Mouse (Mus musculus) midbrain, embryonic 12.5 days (tissue): Measurements from ENCODE around the gene Tepsin. TPM values are rescaled to one million over a fixed set of nuclear protein-coding genes. Genes with fewer than 3 reads are reported as not detected.

ENCODE experiments used
- ATAC-seq: fragments of 200-750 bp; cut with Nextera tagmentation; 2 replicates; pipeline ENCODE4 v1.8.0; 2017; ENCODE audit warnings: low read depth, moderate TSS enrichment, moderate library complexity; ENCODE audit not compliant: low FRiP score
- H3K27ac ChIP-seq: fragments of 300-500 bp; sonication (generic); replicated peaks from 2 replicates; pipeline ENCODE4 v1.5.1; 2016; ENCODE audit warnings: mild to moderate bottlenecking
- H3K27me3 ChIP-seq: fragments of 300-500 bp; sonication (generic); 2 replicates; pipeline ENCODE4 v1.6.1; 2016; ENCODE audit warnings: mild to moderate bottlenecking
- H3K36me3 ChIP-seq: fragments of 300-500 bp; sonication (generic); 2 replicates; pipeline ENCODE4 v1.6.1; 2016
- H3K4me1 ChIP-seq: fragments of 300-500 bp; sonication (generic); 2 replicates; pipeline ENCODE4 v1.6.1; 2016
- H3K4me2 ChIP-seq: fragments of 300-500 bp; sonication (generic); replicated peaks from 2 replicates; pipeline ENCODE4 v1.6.1; 2016; ENCODE audit warnings: mild to moderate bottlenecking, moderate library complexity
- H3K4me3 ChIP-seq: fragments of 300-500 bp; sonication (generic); 2 replicates; pipeline ENCODE4 v1.5.1; 2016; ENCODE audit warnings: mild to moderate bottlenecking
- H3K9ac ChIP-seq: fragments of 300-500 bp; sonication (generic); replicated peaks from 2 replicates; pipeline ENCODE4 v1.6.1; 2016; ENCODE audit warnings: mild to moderate bottlenecking, moderate library complexity
- H3K9me3 ChIP-seq: fragments of 300-500 bp; sonication (generic); 2 replicates; pipeline ENCODE4 v1.6.1; 2016; ENCODE audit warnings: mild to moderate bottlenecking
- WGBS: fragments of 180-500 bp; shearing (Covaris S2); methylation state at CpG from one replicate; pipeline ENCODE4 v1.1.7; 2016; 5-methylcytosine and 5-hydroxymethylcytosine counted together
- polyA plus RNA-seq: library from polyadenylated mRNA; unstranded; fragments of >200 nt; fragmentation: Nextera tagmentation; extraction: Ambion mirVana; gene quantifications from 2 replicates; pipeline ENCODE4 v1.2.1, GENCODE M21; 2016

Tepsin gene
- polyA plus RNA-seq, 1 experiment from 2014 or later: 20.8 TPM

GRCm38 (mm10) chr11:120109558-120110210 lies 11.2 kb upstream of the Tepsin start:
- Histone ChIP-seq H3K27ac (0 out of 2 replicates have a peak overlapping the region, but pooled peaks have one; percentile 12), H3K4me2 (no peak overlapping the region), H3K9me3 (no peaks in the 10 kb centered on the region), H3K27me3 (no peaks in the 10 kb centered on the region), H3K4me3 (no peak overlapping the region), H3K9ac (no peak overlapping the region), H3K4me1 (0 out of 2 replicates have a peak, but pooled peaks cover 6% of the 10 kb centered on the region), H3K36me3 (peaks cover 65% of the 10 kb centered on the region)
- ATAC-seq: no peak
- 69% methylated on average over 14 of the region's 14 CpGs for WGBS

GRCm38 (mm10) chr11:120107796-120108195 lies 9.3 kb upstream of the Tepsin start:
- Histone ChIP-seq H3K36me3 (peaks cover 64% of the 10 kb centered on the region), H3K27ac (no peak overlapping the region), H3K4me1 (0 out of 2 replicates have a peak, but pooled peaks cover 6% of the 10 kb centered on the region), H3K4me2 (no peak overlapping the region), H3K9me3 (no peaks in the 10 kb centered on the region), H3K4me3 (no peak overlapping the region), H3K27me3 (no peaks in the 10 kb centered on the region), H3K9ac (no peak overlapping the region)
- 91% methylated on average over 9 of the region's 9 CpGs for WGBS
- ATAC-seq: no peak

GRCm38 (mm10) chr11:120107026-120107425 lies 8.5 kb upstream of the Tepsin start:
- Histone ChIP-seq H3K9ac (no peak overlapping the region), H3K36me3 (peaks cover 63% of the 10 kb centered on the region), H3K27ac (no peak overlapping the region), H3K4me3 (no peak overlapping the region), H3K27me3 (no peaks in the 10 kb centered on the region), H3K4me2 (no peak overlapping the region), H3K9me3 (no peaks in the 10 kb centered on the region), H3K4me1 (0 out of 2 replicates have a peak, but pooled peaks cover 6% of the 10 kb centered on the region)
- ATAC-seq: no peak
- WGBS: 75% methylated on average over 2 of the region's 2 CpGs

GRCm38 (mm10) chr11:120103431-120103997 lies 5.0 kb upstream of the Tepsin start:
- Histone ChIP-seq H3K4me1 (peaks cover 17% of the 10 kb centered on the region), H3K27me3 (no peaks in the 10 kb centered on the region), H3K9me3 (no peaks in the 10 kb centered on the region), H3K4me3 (no peak overlapping the region), H3K36me3 (peaks cover 41% of the 10 kb centered on the region), H3K9ac (no peak overlapping the region), H3K4me2 (no peak overlapping the region), H3K27ac (no peak overlapping the region)
- no peak for ATAC-seq
- 92% methylated on average over 3 of the region's 3 CpGs for WGBS

- ATAC-seq: no peak
- H3K36me3 ChIP-seq: peaks cover 34% of the 10 kb centered on the region
- H3K4me3 ChIP-seq: no peak overlapping the region
- H3K27me3 ChIP-seq: no peaks in the 10 kb centered on the region
- H3K4me2 ChIP-seq: 0 out of 2 replicates have a peak overlapping the region, but pooled peaks have one; percentile 7
- H3K4me1 ChIP-seq: peaks cover 27% of the 10 kb centered on the region
- 4% methylated on average over 3 of the region's 3 CpGs for WGBS
- H3K9ac ChIP-seq: no peak overlapping the region; the same call in 1 of the 2 replicates
- peak overlapping the region; percentile 58; the same call in 1 of the 2 replicates for H3K27ac ChIP-seq
- H3K9me3 ChIP-seq: no peaks in the 10 kb centered on the region
Measured at GRCm38 (mm10) chr11:120101036-120101435, 2.5 kb upstream of the Tepsin start.

- no peak overlapping the region for H3K4me2 ChIP-seq
- no peak overlapping the region for H3K4me3 ChIP-seq
- peaks cover 63% of the 10 kb centered on the region for H3K36me3 ChIP-seq
- H3K4me1 ChIP-seq: peaks cover 8% of the 10 kb centered on the region
- H3K9ac ChIP-seq: no peak overlapping the region
- WGBS: 80% methylated on average over 23 of the region's 23 CpGs
- H3K9me3 ChIP-seq: no peaks in the 10 kb centered on the region
- no peaks in the 10 kb centered on the region for H3K27me3 ChIP-seq
- H3K27ac ChIP-seq: no peak overlapping the region
- ATAC-seq: no peak
Measured at GRCm38 (mm10) chr11:120092817-120093591, 5.5 kb downstream of the Tepsin start.

GRCm38 (mm10) chr11:120090661-120091060 lies 7.9 kb downstream of the Tepsin start:
- no peak for ATAC-seq
- H3K27me3 ChIP-seq: no peaks in the 10 kb centered on the region
- H3K27ac ChIP-seq: no peak overlapping the region
- WGBS: 95% methylated on average over 4 of the region's 4 CpGs
- no peaks in the 10 kb centered on the region for H3K9me3 ChIP-seq
- no peak overlapping the region for H3K4me2 ChIP-seq
- peaks cover 9% of the 10 kb centered on the region for H3K4me1 ChIP-seq
- peaks cover 54% of the 10 kb centered on the region for H3K36me3 ChIP-seq
- no peak overlapping the region for H3K4me3 ChIP-seq
- no peak overlapping the region for H3K9ac ChIP-seq

GRCm38 (mm10) chr11:120086702-120087152 lies 11.8 kb downstream of the Tepsin start, which contains the start of gene Cep131:
Cep131 (minus strand) TSS chr11:120086827.
- WGBS: under 1% methylated on average over 28 of the region's 42 CpGs
- Histone ChIP-seq H3K27me3 (no peaks in the 10 kb centered on the region), H3K4me1 (peaks cover 17% of the 10 kb centered on the region), H3K4me3 (peak within 1 kb of the TSS; percentile 70), H3K36me3 (peaks cover 42% of the 10 kb centered on the region), H3K9me3 (no peaks in the 10 kb centered on the region), H3K27ac (peak within 1 kb of the TSS; percentile 82), H3K4me2 (peak within 1 kb of the TSS; percentile 80), H3K9ac (peak within 1 kb of the TSS; percentile 89)
- ATAC-seq: peak; percentile 99

GRCm38 (mm10) chr11:120085891-120086627 lies 12.5 kb downstream of the Tepsin start:
- ATAC-seq: no peak; the same call in 1 of the 2 replicates
- H3K4me3 ChIP-seq: peak overlapping the region; percentile 70
- H3K9me3 ChIP-seq: no peaks in the 10 kb centered on the region
- under 1% methylated on average over 25 of the region's 25 CpGs for WGBS
- H3K4me1 ChIP-seq: peaks cover 17% of the 10 kb centered on the region
- H3K27me3 ChIP-seq: no peaks in the 10 kb centered on the region
- peaks cover 42% of the 10 kb centered on the region for H3K36me3 ChIP-seq
- H3K4me2 ChIP-seq: peak overlapping the region; percentile 80
- peak overlapping the region; percentile 89 for H3K9ac ChIP-seq
- peak overlapping the region; percentile 82 for H3K27ac ChIP-seq

- H3K9me3 ChIP-seq: no peaks in the 10 kb centered on the region
- H3K27ac ChIP-seq: no peak overlapping the region
- no peak for ATAC-seq
- no peaks in the 10 kb centered on the region for H3K27me3 ChIP-seq
- H3K9ac ChIP-seq: no peak overlapping the region
- H3K4me3 ChIP-seq: no peak overlapping the region
- no peak overlapping the region for H3K4me2 ChIP-seq
- H3K4me1 ChIP-seq: peaks cover 4% of the 10 kb centered on the region
- WGBS: 96% methylated on average over 6 of the region's 6 CpGs
- peaks cover 86% of the 10 kb centered on the region for H3K36me3 ChIP-seq
Measured at GRCm38 (mm10) chr11:120080282-120080681, 18.2 kb downstream of the Tepsin start.

- Histone ChIP-seq H3K4me3 (no peak overlapping the region), H3K27ac (no peak overlapping the region), H3K36me3 (peaks cover 97% of the 10 kb centered on the region), H3K27me3 (no peaks in the 10 kb centered on the region), H3K4me2 (no peak overlapping the region), H3K9ac (no peak overlapping the region), H3K4me1 (no peaks in the 10 kb centered on the region), H3K9me3 (no peaks in the 10 kb centered on the region)
- 86% methylated on average over 3 of the region's 3 CpGs for WGBS
- no peak for ATAC-seq
Measured at GRCm38 (mm10) chr11:120076191-120076590, 22.3 kb downstream of the Tepsin start.
